Mouse (Mus musculus): Measurements from ENCODE around the gene Tfb2m. TPM values are rescaled to one million over a fixed set of nuclear protein-coding genes. Genes with fewer than 3 reads are reported as not detected.
"Not testable (repeated sequence)": the region's sequence is repeated elsewhere in the genome, so short reads cannot be mapped to it uniquely, and the experiment has no call there.

Tfb2m gene
- polyA plus RNA-seq (2016; fragmentation: Nextera tagmentation; extraction: Ambion mirVana): 27.0 and 28.4 TPM in 2 replicates

DNA sequence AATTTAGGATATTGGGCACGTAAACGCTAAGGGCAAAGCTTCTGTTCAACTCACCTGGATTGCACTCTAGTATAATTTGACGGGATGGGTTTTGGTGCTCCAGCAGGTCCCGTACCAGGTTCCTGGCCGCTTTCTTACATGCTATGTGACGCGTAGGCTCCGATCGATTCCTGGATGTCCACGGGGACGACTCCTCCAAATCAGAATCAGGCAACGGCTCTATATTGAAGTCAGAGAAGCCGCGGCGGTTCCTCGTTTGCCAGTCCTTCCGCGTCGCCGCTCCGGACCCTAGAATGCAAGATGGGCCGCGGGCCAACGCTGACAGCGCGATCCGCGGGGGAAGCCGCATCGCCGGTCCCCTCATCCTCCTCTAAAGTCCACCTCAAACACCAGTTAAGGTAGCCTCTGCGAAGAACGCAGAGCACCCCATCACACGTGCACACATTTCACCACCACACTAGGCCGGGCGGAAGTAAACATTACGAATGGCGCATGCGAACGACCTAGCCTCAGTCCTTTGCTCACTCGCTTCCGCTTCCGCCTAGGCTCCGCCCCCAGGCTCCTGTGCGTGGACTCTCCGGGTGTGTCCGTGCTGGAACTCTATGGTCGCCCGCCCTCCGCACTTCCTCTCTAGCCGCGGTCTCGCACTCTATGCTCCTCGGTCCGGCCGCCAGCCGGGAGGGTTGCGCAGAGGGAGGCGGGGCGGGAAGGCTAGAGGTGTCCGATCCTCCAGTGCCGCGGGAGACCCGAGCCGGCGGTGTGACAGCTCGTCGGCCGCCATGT, at the start of gene Tfb2m, which contains the start of gene Cnst:
TSS of gene Tfb2m (minus strand) at position 500 of the 783 bp plus-strand sequence.
TSS of gene Cnst (plus strand) at position 603 of the 783 bp plus-strand sequence.
- H3K4me3 ChIP-seq (replicated peaks): peak within 1 kb of the TSS; percentile 80
- peaks cover 20% of the 10 kb centered on the region for H3K4me1 ChIP-seq (replicated peaks)
- H3K27me3 ChIP-seq, H3K36me3 ChIP-seq, H3K9me3 ChIP-seq: not testable (repeated sequence)
- H3K9ac ChIP-seq (replicated peaks): peak within 1 kb of the TSS; percentile 81
- H3K4me2 ChIP-seq: peak within 1 kb of the TSS; percentile 82
- H3K27ac ChIP-seq: peak within 1 kb of the TSS; percentile 93
- WGBS: under 1% methylated on average over 69 of the region's 69 CpGs
- peak; percentile 98 for ATAC-seq (ENCODE audit: insufficient number of reproducible peaks, insufficient read depth, low FRiP score, low TSS enrichment, low read depth)

- 72% methylated on average over 7 of the region's 7 CpGs for WGBS
- no peak for ATAC-seq (ENCODE audit: insufficient number of reproducible peaks, insufficient read depth, low FRiP score, low TSS enrichment, low read depth)
- peaks cover 3% of the 10 kb centered on the region; the same call in 1 of the 2 replicates for H3K4me1 ChIP-seq (replicated peaks)
Measured at GRCm38 (mm10) chr1:179592972-179593371, 46.9 kb upstream of the Tfb2m start.

DNA sequence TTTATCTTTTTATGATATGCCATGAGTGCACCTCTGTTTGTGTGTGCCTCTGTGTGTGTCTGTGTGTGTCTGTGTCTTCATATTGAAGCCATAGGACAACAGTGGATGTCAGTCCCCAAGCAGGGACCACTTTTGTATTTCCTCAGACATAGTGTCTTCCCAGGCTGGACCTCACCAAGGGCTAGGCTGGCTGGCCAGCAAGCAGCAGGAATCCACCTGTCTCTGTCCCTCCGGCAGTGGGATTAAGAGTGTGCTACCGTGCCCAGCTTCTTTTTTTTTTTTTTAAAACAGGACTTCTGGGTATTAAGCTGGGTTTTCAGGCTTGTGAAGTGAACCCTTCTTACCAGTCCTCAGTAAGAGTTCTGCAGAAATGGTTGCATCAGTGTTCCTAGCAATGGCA, 46.1 kb upstream of the Tfb2m start:
- H3K9me3 ChIP-seq: no peaks in the 10 kb centered on the region
- WGBS: 89% methylated on average over 2 of the region's 2 CpGs
- no peak for ATAC-seq (ENCODE audit: insufficient number of reproducible peaks, insufficient read depth, low FRiP score, low TSS enrichment, low read depth)
- peaks cover 16% of the 10 kb centered on the region for H3K36me3 ChIP-seq
- H3K4me1 ChIP-seq (replicated peaks): peaks cover 3% of the 10 kb centered on the region; the same call in 1 of the 2 replicates
- no peaks in the 10 kb centered on the region for H3K27me3 ChIP-seq
- no peak overlapping the region for H3K9ac ChIP-seq (replicated peaks)
- H3K4me3 ChIP-seq (replicated peaks): no peak overlapping the region
- H3K27ac ChIP-seq: no peak overlapping the region
- no peak overlapping the region for H3K4me2 ChIP-seq

More at GRCm38 (mm10) chr1:179592972-179593371, 46.9 kb upstream of the Tfb2m start:
- H3K27me3 ChIP-seq: no peaks in the 10 kb centered on the region
- H3K27ac ChIP-seq: no peak overlapping the region
- H3K9me3 ChIP-seq: no peaks in the 10 kb centered on the region
- H3K4me2 ChIP-seq: no peak overlapping the region
- no peak overlapping the region for H3K4me3 ChIP-seq (replicated peaks)
- peaks cover 16% of the 10 kb centered on the region for H3K36me3 ChIP-seq
- H3K9ac ChIP-seq (replicated peaks): no peak overlapping the region

GRCm38 (mm10) chr1:179591639-179592038, 45.6 kb upstream of the Tfb2m start:
- Histone ChIP-seq H3K27ac (no peak overlapping the region), H3K9me3 (no peaks in the 10 kb centered on the region), H3K27me3 (no peaks in the 10 kb centered on the region), H3K36me3 (peaks cover 16% of the 10 kb centered on the region), H3K9ac (replicated peaks) (no peak overlapping the region), H3K4me3 (replicated peaks) (no peak overlapping the region), H3K4me1 (replicated peaks) (peaks cover 7% of the 10 kb centered on the region), H3K4me2 (no peak overlapping the region)
- 85% methylated on average over 12 of the region's 12 CpGs for WGBS
- no peak for ATAC-seq (ENCODE audit: insufficient number of reproducible peaks, insufficient read depth, low FRiP score, low TSS enrichment, low read depth)

DNA sequence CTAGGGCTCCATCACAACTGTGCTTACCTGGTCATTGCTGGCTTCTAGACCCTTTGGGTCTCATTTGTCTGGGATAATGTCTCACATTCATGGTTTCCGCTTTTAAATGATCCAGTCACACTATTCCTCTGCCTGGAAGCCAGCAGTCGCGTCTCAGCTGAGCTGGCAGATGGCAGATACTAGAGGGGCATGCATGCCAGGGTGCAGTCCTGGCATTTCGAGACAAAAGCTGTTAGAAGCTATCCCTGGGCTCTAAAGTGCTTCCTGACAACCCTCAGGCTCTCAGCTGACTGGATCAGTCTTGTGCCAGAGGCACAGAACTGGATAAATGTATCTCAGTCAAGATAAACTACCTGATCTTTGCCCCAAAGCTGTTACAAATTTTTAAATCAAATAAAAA, 42.2 kb upstream of the Tfb2m start:
- no peak overlapping the region for H3K4me3 ChIP-seq (replicated peaks)
- no peaks in the 10 kb centered on the region for H3K27me3 ChIP-seq
- H3K4me2 ChIP-seq: no peak overlapping the region
- no peak for ATAC-seq (ENCODE audit: insufficient number of reproducible peaks, insufficient read depth, low FRiP score, low TSS enrichment, low read depth)
- H3K9me3 ChIP-seq: no peaks in the 10 kb centered on the region
- WGBS: 79% methylated on average over 4 of the region's 4 CpGs
- no peak overlapping the region for H3K9ac ChIP-seq (replicated peaks)
- H3K4me1 ChIP-seq (replicated peaks): peaks cover 14% of the 10 kb centered on the region
- no peak overlapping the region for H3K27ac ChIP-seq
- H3K36me3 ChIP-seq: peaks cover 9% of the 10 kb centered on the region

DNA sequence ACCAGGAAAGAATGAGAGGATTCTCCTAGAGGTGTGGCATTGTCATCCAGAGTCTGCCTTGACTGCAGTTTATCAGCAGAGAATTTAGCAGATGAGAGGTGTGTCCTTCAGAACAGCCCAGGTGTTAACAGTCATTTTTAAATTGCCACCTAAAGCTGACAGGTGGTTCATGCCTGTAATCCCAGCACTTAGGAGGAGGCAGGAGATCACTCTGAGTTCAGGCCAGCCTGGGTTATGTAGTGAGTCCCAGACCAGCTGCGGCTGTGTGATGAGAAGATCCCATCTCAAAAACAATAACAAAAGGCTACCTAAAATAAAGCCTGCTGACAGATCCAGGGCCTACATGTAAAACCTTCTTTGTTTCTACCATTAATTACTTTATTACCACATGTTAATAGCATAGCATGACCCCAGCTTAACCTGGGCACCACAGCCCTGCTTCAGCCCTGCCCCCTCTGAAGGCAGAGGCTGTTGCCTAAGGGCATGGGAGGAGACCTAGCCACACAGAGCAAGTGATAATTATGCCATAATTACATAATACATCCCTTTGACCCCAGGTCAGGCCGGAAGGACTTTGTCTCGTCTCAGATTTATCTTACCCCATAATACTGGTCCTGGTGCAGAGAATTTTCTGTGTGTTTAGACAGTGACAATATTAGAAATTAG, 40.5 kb upstream of the Tfb2m start:
- no peak overlapping the region for H3K4me2 ChIP-seq
- peaks cover 19% of the 10 kb centered on the region for H3K4me1 ChIP-seq (replicated peaks)
- no peaks in the 10 kb centered on the region for H3K9me3 ChIP-seq
- no peaks in the 10 kb centered on the region for H3K36me3 ChIP-seq
- no peak overlapping the region for H3K4me3 ChIP-seq (replicated peaks)
- no peak for ATAC-seq (ENCODE audit: insufficient number of reproducible peaks, insufficient read depth, low FRiP score, low TSS enrichment, low read depth)
- 27% methylated on average over 3 of the region's 3 CpGs for WGBS
- H3K27me3 ChIP-seq: no peaks in the 10 kb centered on the region
- no peak overlapping the region for H3K27ac ChIP-seq
- H3K9ac ChIP-seq (replicated peaks): no peak overlapping the region

DNA sequence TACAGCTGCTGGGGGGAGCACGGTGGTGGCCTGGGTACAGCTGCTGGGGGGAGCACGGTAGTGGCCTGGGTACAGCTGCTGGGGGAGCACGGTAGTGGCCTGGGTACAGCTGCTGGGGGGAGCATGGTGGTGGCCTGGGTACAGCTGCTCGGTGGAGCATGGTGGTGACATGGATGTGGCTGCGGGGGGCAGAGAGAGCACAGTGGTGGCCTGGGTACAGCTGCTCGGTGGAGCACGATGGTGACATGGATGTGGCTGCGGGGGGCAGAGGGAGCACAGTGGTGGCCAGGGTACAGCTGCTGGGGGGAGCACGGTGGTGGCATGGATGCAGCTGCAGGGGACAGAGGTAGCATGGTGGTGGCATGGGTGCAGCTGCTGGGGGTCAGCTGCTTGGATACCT, 39.6 kb upstream of the Tfb2m start:
- no peak overlapping the region for H3K27ac ChIP-seq
- no peaks in the 10 kb centered on the region for H3K27me3 ChIP-seq
- no peaks in the 10 kb centered on the region for H3K9me3 ChIP-seq
- no peak overlapping the region for H3K4me2 ChIP-seq
- H3K4me3 ChIP-seq (replicated peaks): no peak overlapping the region
- WGBS: 81% methylated on average over 8 of the region's 9 CpGs
- no peaks in the 10 kb centered on the region for H3K36me3 ChIP-seq
- H3K4me1 ChIP-seq (replicated peaks): peaks cover 23% of the 10 kb centered on the region
- ATAC-seq (ENCODE audit: insufficient number of reproducible peaks, insufficient read depth, low FRiP score, low TSS enrichment, low read depth): peak; percentile 47; the same call in 1 of the 2 replicates
- H3K9ac ChIP-seq (replicated peaks): no peak overlapping the region

GRCm38 (mm10) chr1:179584220-179584619, 38.2 kb upstream of the Tfb2m start:
- Histone ChIP-seq H3K9ac (replicated peaks) (no peak overlapping the region), H3K4me3 (replicated peaks) (no peak overlapping the region), H3K4me2 (no peak overlapping the region), H3K27ac (no peak overlapping the region), H3K27me3 (no peaks in the 10 kb centered on the region), H3K36me3 (peaks cover 12% of the 10 kb centered on the region), H3K9me3 (no peaks in the 10 kb centered on the region), H3K4me1 (replicated peaks) (peaks cover 23% of the 10 kb centered on the region)
- ATAC-seq (ENCODE audit: insufficient number of reproducible peaks, insufficient read depth, low FRiP score, low TSS enrichment, low read depth): no peak
- WGBS: 88% methylated on average over 4 of the region's 4 CpGs

GRCm38 (mm10) chr1:179583090-179583489, 37.0 kb upstream of the Tfb2m start:
- H3K4me3 ChIP-seq (replicated peaks): no peak overlapping the region
- H3K9ac ChIP-seq (replicated peaks): no peak overlapping the region
- WGBS: 89% methylated on average over 3 of the region's 3 CpGs
- no peak overlapping the region for H3K27ac ChIP-seq
- ATAC-seq (ENCODE audit: insufficient number of reproducible peaks, insufficient read depth, low FRiP score, low TSS enrichment, low read depth): no peak
- no peak overlapping the region for H3K4me2 ChIP-seq
- peaks cover 20% of the 10 kb centered on the region for H3K4me1 ChIP-seq (replicated peaks)
- no peaks in the 10 kb centered on the region for H3K9me3 ChIP-seq
- H3K36me3 ChIP-seq: peaks cover 16% of the 10 kb centered on the region
- no peaks in the 10 kb centered on the region for H3K27me3 ChIP-seq

GRCm38 (mm10) chr1:179582021-179582433, 36.0 kb upstream of the Tfb2m start:
- ATAC-seq (ENCODE audit: insufficient number of reproducible peaks, insufficient read depth, low FRiP score, low TSS enrichment, low read depth): no peak
- 39% methylated on average over 6 of the region's 6 CpGs for whole genome bisulfite sequencing
- Histone ChIP-seq H3K36me3 (peaks cover 16% of the 10 kb centered on the region), H3K27me3 (no peaks in the 10 kb centered on the region), H3K4me2 (0 out of 2 replicates have a peak overlapping the region, but pooled peaks have one; percentile 24), H3K27ac (peak overlapping the region; percentile 41), H3K4me1 (replicated peaks) (peaks cover 19% of the 10 kb centered on the region), H3K9me3 (no peaks in the 10 kb centered on the region), H3K9ac (replicated peaks) (no peak overlapping the region), H3K4me3 (replicated peaks) (no peak overlapping the region)

- no peak for ATAC-seq (ENCODE audit: insufficient number of reproducible peaks, insufficient read depth, low FRiP score, low TSS enrichment, low read depth)
- 74% methylated on average over 10 of the region's 10 CpGs for WGBS
Measured at GRCm38 (mm10) chr1:179581422-179581821, 35.4 kb upstream of the Tfb2m start.

More at GRCm38 (mm10) chr1:179581422-179581821, 35.4 kb upstream of the Tfb2m start:
- Histone ChIP-seq H3K36me3 (peaks cover 16% of the 10 kb centered on the region), H3K9me3 (no peaks in the 10 kb centered on the region), H3K4me3 (replicated peaks) (no peak overlapping the region), H3K9ac (replicated peaks) (no peak overlapping the region), H3K4me2 (no peak overlapping the region), H3K27me3 (no peaks in the 10 kb centered on the region), H3K4me1 (replicated peaks) (peaks cover 13% of the 10 kb centered on the region), H3K27ac (no peak overlapping the region)

All from limb, embryonic 12.5 days (tissue).